Mouse (Mus musculus) adrenal gland, adult (tissue): ENCODE data around the gene Vsig4.
A peak's percentile ranks its signal among the peaks of the same experiment; 100 is the strongest.
"Not testable (repeated sequence)": the region's sequence is repeated elsewhere in the genome, so short reads cannot be mapped to it uniquely, and the experiment has no call there.

Experiments
- DNase-seq, 2 experiments: peaks; one replicate each; pipeline ENCODE4 v3.0.0; 2022 to 2023; ENCODE audit warnings: low spot score in 1 of 2; ENCODE audit not compliant: inconsistent age in 2 of 2

Gene Vsig4

GRCm38 (mm10) chrX:96293338-96293737 is at the start of gene Vsig4:
Gene Vsig4 (minus strand): TSS chrX:96293438.
- DNase-seq: no peak

GRCm38 (mm10) chrX:96339108-96339507 is 45.9 kb upstream of the Vsig4 start:
- no peak for DNase-seq

- DNase-seq: peak in 1 of 2 experiments; percentile 31
Measured at GRCm38 (mm10) chrX:96329764-96330163, 36.5 kb upstream of the Vsig4 start.

- no peak for DNase-seq
Measured at GRCm38 (mm10) chrX:96256509-96256908, 36.7 kb downstream of the Vsig4 start.

- peak in 1 of 2 experiments; percentile 27 for DNase-seq
Measured at GRCm38 (mm10) chrX:96239644-96240043, 53.6 kb downstream of the Vsig4 start.

- no peak for DNase-seq
Measured at GRCm38 (mm10) chrX:96239037-96239436, 54.2 kb downstream of the Vsig4 start.

GRCm38 (mm10) chrX:96235775-96236174 is 57.5 kb downstream of the Vsig4 start:
- DNase-seq: no peak

- DNase-seq: no peak
Measured at GRCm38 (mm10) chrX:96227030-96227429, 66.2 kb downstream of the Vsig4 start.

GRCm38 (mm10) chrX:96225474-96225873 is 67.8 kb downstream of the Vsig4 start:
- DNase-seq: no peak

GRCm38 (mm10) chrX:96224210-96224609 is 69.0 kb downstream of the Vsig4 start:
- DNase-seq: no peak

GRCm38 (mm10) chrX:96218088-96218487 is 75.2 kb downstream of the Vsig4 start:
- DNase-seq: no peak

- DNase-seq: no peak
Measured at GRCm38 (mm10) chrX:96206872-96207271, 86.4 kb downstream of the Vsig4 start.

GRCm38 (mm10) chrX:96205143-96205542 is 88.1 kb downstream of the Vsig4 start:
- DNase-seq: not testable (repeated sequence)
